Mouse (Mus musculus) liver, embryonic 13.5 days (tissue): ENCODE measurements around the gene Erc2. TPM values are rescaled to one million over a fixed set of nuclear protein-coding genes. Genes with fewer than 3 reads are reported as not detected.

Source experiments
- ATAC-seq: fragments of 200-750 bp; cut with Nextera tagmentation; 2 replicates; pipeline ENCODE4 v1.8.0; 2017; ENCODE audit warnings: low read depth, mild to moderate bottlenecking, moderate number of reproducible peaks, moderate library complexity
- DNase-seq: peaks from one replicate; pipeline ENCODE4 v3.0.0; 2022
- H3K27ac ChIP-seq: fragments of 300-500 bp; sonication (generic); 2 replicates; pipeline ENCODE4 v1.5.1; 2015; ENCODE audit warnings: moderate library complexity, mild to moderate bottlenecking, inconsistent platforms
- H3K27me3 ChIP-seq: fragments of 300-500 bp; sonication (generic); 2 replicates; pipeline ENCODE4 v1.6.1; 2015; ENCODE audit warnings: mild to moderate bottlenecking, inconsistent platforms
- H3K36me3 ChIP-seq: fragments of 300-500 bp; sonication (generic); 2 replicates; pipeline ENCODE4 v1.6.1; 2015; ENCODE audit warnings: mild to moderate bottlenecking, inconsistent platforms
- H3K4me1 ChIP-seq: fragments of 300-500 bp; sonication (generic); replicated peaks from 2 replicates; pipeline ENCODE4 v1.6.1; 2015; ENCODE audit warnings: inconsistent platforms
- H3K4me2 ChIP-seq: fragments of 300-500 bp; sonication (generic); 2 replicates; pipeline ENCODE4 v1.6.1; 2015; ENCODE audit warnings: inconsistent platforms, mild to moderate bottlenecking, moderate library complexity
- H3K4me3 ChIP-seq: fragments of 300-500 bp; sonication (generic); replicated peaks from 2 replicates; pipeline ENCODE4 v1.5.1; 2015; ENCODE audit warnings: mild to moderate bottlenecking, inconsistent platforms
- H3K9ac ChIP-seq: fragments of 300-500 bp; sonication (generic); 2 replicates; pipeline ENCODE4 v1.6.1; 2015; ENCODE audit warnings: mild to moderate bottlenecking, inconsistent platforms
- H3K9me3 ChIP-seq: fragments of 300-500 bp; sonication (generic); replicated peaks from 2 replicates; pipeline ENCODE4 v1.6.1; 2016; ENCODE audit warnings: inconsistent platforms
- WGBS: fragments of 180-500 bp; shearing (Covaris S2); methylation state at CpG from one replicate; pipeline ENCODE4 v1.1.7; 2015; ENCODE audit not compliant: insufficient replicate concordance; 5-methylcytosine and 5-hydroxymethylcytosine counted together
- polyA plus RNA-seq: library from polyadenylated mRNA; unstranded; fragments of >200 nt; fragmentation: Nextera tagmentation; extraction: Ambion mirVana; gene quantifications from 2 replicates; pipeline ENCODE4 v1.2.1, GENCODE M21; 2015

Gene Erc2
- polyA plus RNA-seq, 1 experiment from 2014 or later = 0.82 TPM

DNA sequence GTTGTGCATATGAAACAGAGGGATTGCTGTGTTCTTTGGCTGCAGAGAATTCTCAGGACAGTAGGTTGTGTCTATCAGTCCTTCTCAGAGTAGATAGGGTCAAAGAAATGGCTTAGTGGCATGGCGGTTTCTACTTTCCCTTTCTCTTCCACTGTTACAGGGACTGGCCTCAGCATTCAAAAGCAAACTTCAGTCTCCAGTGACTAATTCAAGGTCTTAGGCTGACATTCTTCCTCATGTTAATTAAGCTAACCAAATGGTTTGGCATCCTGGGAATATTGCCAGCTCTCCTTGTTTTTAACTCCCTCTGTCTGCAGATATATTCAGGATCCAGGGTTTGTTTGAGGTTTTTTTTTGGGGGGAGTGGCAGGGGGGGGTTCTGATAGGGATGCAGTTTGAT lies 408.6 kb downstream of the Erc2 start:
- H3K4me1 ChIP-seq = no peaks in the 10 kb centered on the region
- no peak overlapping the region for H3K4me3 ChIP-seq
- no peak overlapping the region for H3K9ac ChIP-seq
- H3K9me3 ChIP-seq = no peaks in the 10 kb centered on the region
- H3K36me3 ChIP-seq = no peaks in the 10 kb centered on the region
- no peak overlapping the region for H3K27ac ChIP-seq
- ATAC-seq (no peak), DNase-seq (no peak)
- H3K27me3 ChIP-seq = no peaks in the 10 kb centered on the region
- 72% methylated on average over 1 of the region's 1 CpGs for WGBS
- H3K4me2 ChIP-seq = no peak overlapping the region

DNA sequence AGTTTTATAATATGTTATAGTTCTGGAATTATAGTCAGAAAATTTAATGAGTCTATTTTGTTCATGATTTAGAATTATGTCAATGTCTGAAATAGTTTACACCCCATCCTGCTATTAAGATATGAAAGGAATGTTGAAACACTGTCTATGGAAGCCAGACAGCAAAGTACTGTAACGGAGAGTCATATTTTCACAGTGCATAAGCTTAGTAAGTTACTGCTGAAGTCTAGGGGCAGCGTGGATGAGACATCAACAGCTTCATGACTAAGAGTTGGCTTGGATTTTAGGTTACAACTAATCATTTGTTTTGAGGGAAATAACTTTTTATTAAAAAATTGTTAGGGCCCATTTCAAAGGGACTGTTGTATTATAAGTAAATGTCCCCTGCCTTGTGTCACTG lies 412.8 kb downstream of the Erc2 start:
- Histone ChIP-seq H3K27ac (no peak overlapping the region), H3K27me3 (no peaks in the 10 kb centered on the region), H3K4me3 (no peak overlapping the region), H3K4me2 (no peak overlapping the region), H3K9me3 (no peaks in the 10 kb centered on the region), H3K36me3 (no peaks in the 10 kb centered on the region), H3K9ac (no peak overlapping the region), H3K4me1 (no peaks in the 10 kb centered on the region)
- 53% methylated on average over 2 of the region's 2 CpGs for WGBS
- DNase-seq (no peak), ATAC-seq (no peak)

DNA sequence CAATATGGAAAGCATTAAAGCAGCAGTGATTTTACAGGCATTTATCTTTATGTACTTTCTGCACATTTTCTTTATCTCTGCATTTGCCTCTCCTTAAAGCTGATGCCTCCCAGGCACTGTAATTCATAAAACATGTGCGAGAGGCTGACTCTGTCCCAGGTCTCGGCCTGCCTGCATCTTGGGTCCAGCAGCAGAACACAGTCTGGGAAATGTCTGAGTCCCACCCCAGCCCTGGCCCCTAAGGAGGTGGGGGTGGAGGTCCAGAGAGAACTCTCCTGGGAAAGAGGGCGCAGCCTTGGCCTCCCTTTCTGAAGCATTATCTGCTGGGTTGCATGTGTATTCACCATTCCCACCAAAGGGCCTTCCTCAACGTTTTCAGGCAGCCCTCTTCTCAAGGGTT lies 420.9 kb downstream of the Erc2 start:
- H3K36me3 ChIP-seq = no peaks in the 10 kb centered on the region
- H3K4me3 ChIP-seq = no peak overlapping the region
- no peaks in the 10 kb centered on the region for H3K27me3 ChIP-seq
- H3K4me1 ChIP-seq = no peaks in the 10 kb centered on the region
- no peak for ATAC-seq
- no peak overlapping the region for H3K9ac ChIP-seq
- DNase-seq = no peak
- no peak overlapping the region for H3K4me2 ChIP-seq
- H3K27ac ChIP-seq = no peak overlapping the region
- WGBS = 42% methylated on average over 4 of the region's 4 CpGs
- no peaks in the 10 kb centered on the region for H3K9me3 ChIP-seq

DNA sequence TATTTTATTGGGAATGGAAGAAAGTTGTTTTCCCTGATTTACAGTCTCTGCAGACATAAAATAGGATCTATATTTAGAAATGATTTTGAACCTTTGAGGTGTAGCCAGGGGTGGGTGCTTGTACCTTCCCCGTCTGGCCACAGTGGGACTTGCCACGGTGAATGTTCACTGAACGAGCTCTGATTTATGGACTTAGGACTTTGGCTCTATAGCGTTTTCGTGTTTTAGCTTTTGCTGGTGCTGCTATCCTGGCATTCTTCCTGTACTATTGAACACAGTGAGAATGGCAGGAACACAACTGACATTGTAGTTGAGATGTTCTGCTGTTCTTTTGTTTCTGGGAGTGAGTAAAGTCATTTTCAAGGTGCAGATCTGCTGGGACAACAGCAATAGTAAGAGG lies 429.4 kb downstream of the Erc2 start:
- Histone ChIP-seq H3K36me3 (no peaks in the 10 kb centered on the region), H3K4me1 (no peaks in the 10 kb centered on the region), H3K27me3 (no peaks in the 10 kb centered on the region), H3K9ac (no peak overlapping the region), H3K9me3 (no peaks in the 10 kb centered on the region), H3K4me2 (no peak overlapping the region), H3K4me3 (no peak overlapping the region), H3K27ac (no peak overlapping the region)
- no peak for DNase-seq
- WGBS = 55% methylated on average over 5 of the region's 5 CpGs
- no peak for ATAC-seq

DNA sequence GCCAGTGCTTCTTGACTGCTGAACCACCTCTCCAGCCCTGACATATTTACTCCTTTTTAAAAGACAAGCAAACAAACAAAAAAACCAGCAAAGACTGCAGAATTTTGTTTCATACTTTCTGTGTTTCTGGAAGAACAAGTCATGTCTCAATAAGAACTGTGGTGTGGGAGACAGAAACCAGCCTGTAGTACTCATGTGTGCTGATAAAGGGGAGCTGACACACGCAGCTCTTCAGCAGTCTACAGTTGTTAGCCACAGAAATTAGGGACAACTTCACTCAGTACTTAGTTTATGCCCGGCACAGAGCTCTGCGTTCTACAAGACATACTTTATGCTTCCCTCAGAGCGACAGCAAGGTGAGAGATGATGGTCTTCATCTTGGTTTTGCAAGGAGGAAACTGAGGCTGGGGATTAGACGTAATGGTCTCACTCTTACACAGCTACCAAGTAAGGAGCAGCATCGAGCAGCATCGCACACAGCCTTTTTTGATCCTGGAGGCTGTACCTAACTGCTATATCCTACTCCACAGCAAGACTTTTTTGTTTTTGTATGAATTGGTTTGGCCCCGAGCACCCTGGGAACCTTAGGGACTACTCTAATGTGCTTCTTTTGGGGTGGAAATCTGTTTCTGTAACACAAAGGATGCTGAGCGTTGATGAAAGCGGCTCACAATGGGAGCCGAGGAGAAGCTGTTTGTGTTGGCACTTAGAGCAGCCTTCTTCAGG lies 435.1 kb downstream of the Erc2 start:
- 54% methylated on average over 11 of the region's 11 CpGs for WGBS
- Histone ChIP-seq H3K9me3 (no peaks in the 10 kb centered on the region), H3K36me3 (no peaks in the 10 kb centered on the region), H3K27me3 (no peaks in the 10 kb centered on the region), H3K4me3 (no peak overlapping the region), H3K9ac (no peak overlapping the region), H3K4me1 (no peaks in the 10 kb centered on the region), H3K4me2 (no peak overlapping the region), H3K27ac (no peak overlapping the region)
- DNase-seq (no peak), ATAC-seq (no peak)

DNA sequence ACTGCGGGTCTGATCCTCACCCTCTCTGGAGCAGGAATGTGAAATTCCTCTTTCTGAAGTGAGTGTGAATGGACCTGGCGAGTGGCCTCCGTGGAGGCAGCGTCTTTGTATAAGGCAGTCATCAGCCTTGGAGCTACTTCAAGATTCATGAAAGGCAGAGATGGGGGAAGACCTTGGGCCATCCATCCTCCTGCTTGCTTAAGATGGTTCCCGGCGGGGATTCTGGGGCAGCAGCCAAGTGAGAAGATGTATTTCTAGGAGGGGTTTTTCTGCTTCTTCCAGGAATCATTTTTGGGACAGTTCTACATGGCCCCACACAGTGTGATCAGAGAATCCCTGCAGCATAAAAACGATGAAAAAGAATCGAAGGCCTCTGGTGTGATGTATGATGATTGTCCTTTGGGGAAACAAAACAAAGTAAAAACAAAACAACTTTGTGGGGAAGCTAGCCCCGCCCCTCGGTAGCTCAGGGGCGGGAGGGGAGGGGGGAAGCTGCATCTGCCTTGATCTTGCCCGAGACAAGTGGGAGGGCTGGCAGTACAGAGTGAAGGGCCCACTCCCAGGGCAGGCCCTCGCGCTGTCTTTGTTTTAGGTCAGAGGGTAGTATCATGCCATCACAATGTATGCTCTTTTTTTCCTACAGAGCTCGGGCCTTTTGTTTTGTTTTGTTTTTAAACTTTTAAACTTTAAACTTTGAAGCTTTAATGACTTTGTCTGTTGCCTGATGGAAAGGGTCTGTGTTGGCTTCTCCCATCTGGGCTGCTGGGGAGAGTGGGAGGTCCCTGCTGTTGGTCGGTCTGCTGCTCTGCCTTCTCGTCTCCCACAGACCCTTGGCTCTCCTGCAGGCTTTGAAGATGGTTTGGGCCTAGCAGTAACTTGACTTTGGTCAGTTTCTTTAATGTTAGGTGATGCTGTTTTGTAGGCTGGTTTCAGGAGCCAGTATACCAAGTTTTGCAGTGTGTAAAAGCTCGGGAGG lies 435.9 kb downstream of the Erc2 start:
- no peaks in the 10 kb centered on the region for H3K9me3 ChIP-seq
- 26% methylated on average over 18 of the region's 18 CpGs for WGBS

DNA sequence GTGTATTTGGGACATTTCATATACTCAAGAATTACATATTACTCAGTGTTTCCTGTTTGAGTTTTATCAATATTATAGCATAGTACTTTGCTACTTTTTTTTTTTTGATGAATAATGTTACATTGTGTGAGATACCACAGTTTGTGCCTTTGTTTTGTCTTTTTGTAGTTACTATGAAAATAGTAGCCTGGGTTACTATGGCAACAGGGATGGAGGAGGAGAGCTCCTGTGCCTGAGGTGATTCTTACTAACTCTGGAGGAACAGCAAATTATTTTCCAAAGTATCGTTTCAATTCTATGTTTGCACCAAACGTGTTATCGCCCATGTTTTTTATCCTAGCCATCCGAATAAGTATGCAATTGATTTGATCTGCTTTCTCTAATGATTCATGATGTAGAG lies 438.7 kb downstream of the Erc2 start:
- 47% methylated on average over 4 of the region's 4 CpGs for WGBS
- DNase-seq = no peak
- Histone ChIP-seq H3K27me3 (no peaks in the 10 kb centered on the region), H3K4me3 (no peak overlapping the region), H3K4me1 (no peaks in the 10 kb centered on the region), H3K9me3 (no peaks in the 10 kb centered on the region), H3K9ac (no peak overlapping the region), H3K36me3 (no peaks in the 10 kb centered on the region), H3K4me2 (no peak overlapping the region), H3K27ac (no peak overlapping the region)
- ATAC-seq = no peak

More for the DNA sequence above, 435.9 kb downstream of the Erc2 start:
- H3K27ac ChIP-seq = no peak overlapping the region
- H3K9ac ChIP-seq = no peak overlapping the region
- DNase-seq (no peak), ATAC-seq (no peak)
- H3K27me3 ChIP-seq = no peaks in the 10 kb centered on the region
- H3K4me3 ChIP-seq = no peak overlapping the region
- no peaks in the 10 kb centered on the region for H3K4me1 ChIP-seq
- no peak overlapping the region for H3K4me2 ChIP-seq
- no peaks in the 10 kb centered on the region for H3K36me3 ChIP-seq

DNA sequence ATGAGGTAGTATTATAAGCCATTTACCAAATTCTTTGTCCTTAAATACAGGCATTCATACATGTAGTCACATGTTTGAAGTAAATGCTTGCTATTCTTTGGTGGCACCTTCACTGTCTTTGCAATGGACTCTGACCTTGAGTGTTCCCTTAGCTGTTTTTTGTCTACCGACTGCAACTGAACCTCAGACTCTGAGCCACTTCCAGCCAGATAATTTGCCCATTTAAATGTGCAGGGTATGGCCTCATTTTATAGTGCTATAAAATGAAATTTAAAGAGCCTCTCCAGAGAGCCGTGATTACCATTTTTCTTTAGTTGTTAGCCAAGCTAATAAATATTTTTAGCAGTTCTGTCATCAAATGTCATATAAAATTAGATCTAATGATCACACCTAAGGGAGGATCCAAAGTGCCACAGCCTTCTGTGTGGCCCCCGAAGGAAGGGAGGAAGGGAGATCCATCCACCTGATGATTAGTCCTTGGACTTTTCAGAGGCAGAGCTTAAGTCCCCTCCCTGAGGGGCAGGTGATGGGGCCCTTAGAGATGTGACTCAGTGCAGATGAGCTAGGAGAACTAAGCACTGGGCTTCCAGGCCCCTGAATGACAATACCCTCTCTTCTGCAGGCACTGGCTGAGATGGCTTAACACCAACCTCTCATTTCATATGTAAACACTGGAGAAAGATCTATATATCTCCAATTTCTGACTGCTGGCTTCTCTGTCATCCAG lies 439.6 kb downstream of the Erc2 start:
- H3K4me3 ChIP-seq = no peak overlapping the region
- DNase-seq (no peak), ATAC-seq (no peak)

DNA sequence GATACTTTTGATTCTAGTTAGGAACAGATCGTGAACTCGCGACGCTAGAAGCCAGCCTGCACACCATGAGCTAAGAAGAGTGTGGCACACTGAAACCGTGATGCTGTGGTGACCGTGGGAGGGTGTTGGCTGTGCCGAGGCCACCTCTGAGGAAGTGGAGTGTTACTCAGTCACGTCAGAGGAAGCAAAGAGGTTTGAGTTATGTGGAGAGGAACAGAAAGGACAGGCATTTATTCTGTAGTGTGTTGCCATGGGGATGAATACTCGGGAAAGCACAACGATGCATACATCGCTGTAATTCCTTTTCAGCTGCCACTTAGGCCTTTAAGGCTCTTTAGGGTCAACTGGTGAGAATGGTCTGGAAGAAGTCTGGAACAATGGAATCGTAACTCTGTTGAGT lies 445.8 kb downstream of the Erc2 start:
- no peak overlapping the region for H3K4me3 ChIP-seq
- H3K4me1 ChIP-seq = no peaks in the 10 kb centered on the region
- no peak overlapping the region for H3K9ac ChIP-seq
- H3K27me3 ChIP-seq = no peaks in the 10 kb centered on the region
- H3K36me3 ChIP-seq = no peaks in the 10 kb centered on the region
- H3K9me3 ChIP-seq = no peaks in the 10 kb centered on the region
- no peak for DNase-seq
- ATAC-seq = no peak
- H3K4me2 ChIP-seq = no peak overlapping the region
- H3K27ac ChIP-seq = no peak overlapping the region
- 61% methylated on average over 12 of the region's 12 CpGs for WGBS

More for the DNA sequence above, 439.6 kb downstream of the Erc2 start:
- no peak overlapping the region for H3K9ac ChIP-seq
- H3K9me3 ChIP-seq = no peaks in the 10 kb centered on the region
- H3K4me2 ChIP-seq = no peak overlapping the region
- H3K4me1 ChIP-seq = no peaks in the 10 kb centered on the region
- H3K36me3 ChIP-seq = no peaks in the 10 kb centered on the region
- H3K27ac ChIP-seq = no peak overlapping the region
- WGBS = 59% methylated on average over 3 of the region's 3 CpGs
- no peaks in the 10 kb centered on the region for H3K27me3 ChIP-seq

DNA sequence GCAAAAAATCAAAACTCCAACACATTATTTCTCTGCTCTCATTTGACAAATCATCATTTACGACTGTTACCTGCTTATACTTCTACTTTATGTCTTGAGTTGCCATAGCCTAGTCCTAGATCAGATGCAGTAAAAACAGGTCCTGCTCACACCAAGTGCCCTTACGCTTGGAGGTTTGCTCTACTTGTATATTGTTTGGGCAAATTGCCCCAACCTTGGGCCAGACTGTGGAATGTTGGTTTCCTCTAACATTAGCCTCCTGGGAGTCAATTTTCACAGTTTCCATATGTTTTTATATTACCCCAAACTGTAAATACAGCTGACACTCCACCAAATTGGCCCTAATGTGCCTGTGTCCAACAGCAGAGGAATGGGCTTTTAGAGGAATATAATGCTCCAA lies 447.6 kb downstream of the Erc2 start:
- no peak overlapping the region for H3K4me3 ChIP-seq
- no peak overlapping the region for H3K27ac ChIP-seq
- no peaks in the 10 kb centered on the region for H3K36me3 ChIP-seq
- no peak for DNase-seq
- WGBS = 58% methylated on average over 2 of the region's 2 CpGs
- H3K4me1 ChIP-seq = no peaks in the 10 kb centered on the region
- ATAC-seq = no peak
- no peak overlapping the region for H3K4me2 ChIP-seq
- H3K9me3 ChIP-seq = no peaks in the 10 kb centered on the region
- no peak overlapping the region for H3K9ac ChIP-seq
- H3K27me3 ChIP-seq = no peaks in the 10 kb centered on the region

DNA sequence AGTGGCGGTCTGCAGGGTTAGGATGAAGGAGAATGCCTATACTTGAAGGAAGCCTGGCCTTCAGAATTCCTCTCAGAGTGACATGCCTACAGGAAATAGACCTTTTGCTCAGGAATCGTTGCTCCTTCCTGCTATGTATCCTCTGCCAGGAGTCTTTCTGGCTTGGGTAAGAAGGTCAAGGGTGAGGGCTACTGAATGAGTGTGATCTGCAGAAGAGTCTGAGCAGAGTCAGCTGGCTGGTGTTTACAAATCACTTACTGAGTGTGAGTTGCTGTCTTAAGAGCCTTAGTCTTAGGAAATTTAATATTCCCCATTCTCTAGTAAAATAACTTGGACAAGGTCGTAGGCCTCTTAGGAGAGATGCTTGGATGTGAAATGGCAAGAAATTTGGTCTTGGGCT lies 450.3 kb downstream of the Erc2 start:
- Histone ChIP-seq H3K9ac (no peak overlapping the region), H3K27ac (no peak overlapping the region), H3K27me3 (no peaks in the 10 kb centered on the region), H3K4me1 (no peaks in the 10 kb centered on the region), H3K4me3 (no peak overlapping the region), H3K9me3 (no peaks in the 10 kb centered on the region), H3K36me3 (no peaks in the 10 kb centered on the region), H3K4me2 (no peak overlapping the region)
- 60% methylated on average over 3 of the region's 3 CpGs for WGBS
- ATAC-seq = no peak
- DNase-seq = no peak
